Mouse (Mus musculus) adipocyte (in vitro differentiated cells): Measurements from ENCODE around the gene Rbpjl.
A peak's percentile ranks its signal among the peaks of the same experiment; 100 is the strongest.

ENCODE experiments used
- DNase-seq: peaks from one replicate; pipeline ENCODE4 v3.0.0-alpha.2; 2016; ENCODE audit warnings: low spot score

The Rbpjl gene

DNA sequence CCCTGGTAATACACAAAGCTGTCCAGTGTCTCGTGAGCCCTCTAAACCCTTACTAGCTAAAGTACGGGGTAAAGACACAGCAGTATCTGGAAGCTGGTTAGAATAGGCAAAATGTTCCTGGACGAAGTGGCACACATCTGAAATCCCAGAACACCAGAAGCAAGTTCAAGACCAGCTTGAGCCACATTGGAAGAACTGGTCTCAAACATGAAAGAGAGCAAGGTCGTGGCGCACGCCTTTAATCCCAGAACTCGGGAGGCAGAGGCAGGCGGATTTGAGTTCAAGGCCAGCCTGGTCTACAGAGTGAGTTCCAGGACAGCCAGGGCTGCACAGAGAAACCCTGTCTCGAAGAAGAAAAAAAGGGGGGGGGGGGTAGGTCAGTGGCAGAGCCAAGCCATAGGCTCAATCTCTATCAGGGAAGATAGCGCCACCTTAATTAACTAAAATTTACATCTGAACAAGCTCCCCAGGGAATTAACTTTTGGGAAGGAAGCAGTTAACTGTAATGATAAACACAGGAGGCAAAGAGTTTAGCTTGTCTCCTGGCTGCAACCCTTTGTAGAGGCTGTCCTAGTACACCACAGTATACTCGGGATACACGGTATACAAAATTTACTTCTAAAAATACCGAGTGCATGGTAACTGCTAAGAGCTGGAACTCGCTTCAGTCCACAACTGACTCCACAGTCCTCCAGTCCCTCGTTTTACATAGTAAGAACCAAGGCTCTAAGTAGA, 27.1 kb downstream of the Rbpjl start:
- no peak for DNase-seq

DNA sequence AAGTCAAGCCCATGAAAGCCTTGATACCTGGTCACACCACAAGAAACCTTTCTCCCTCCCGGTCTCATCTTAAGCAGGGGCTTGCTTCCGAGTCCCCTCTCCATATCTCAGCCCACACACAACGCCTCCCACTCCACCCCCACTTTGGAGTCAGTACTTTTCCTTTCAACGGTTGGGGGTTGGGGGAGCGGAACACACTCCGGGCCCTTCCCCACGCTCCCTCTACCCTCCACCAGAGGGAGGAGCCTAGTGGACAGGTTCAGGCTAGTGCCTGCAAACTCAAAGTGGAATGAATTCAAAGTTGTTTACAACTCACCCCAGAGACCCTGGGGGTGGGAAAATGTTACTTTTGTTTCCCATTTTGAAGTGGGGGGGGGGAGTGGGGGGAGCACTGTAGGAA, 27.8 kb downstream of the Rbpjl start:
- DNase-seq = no peak

DNA sequence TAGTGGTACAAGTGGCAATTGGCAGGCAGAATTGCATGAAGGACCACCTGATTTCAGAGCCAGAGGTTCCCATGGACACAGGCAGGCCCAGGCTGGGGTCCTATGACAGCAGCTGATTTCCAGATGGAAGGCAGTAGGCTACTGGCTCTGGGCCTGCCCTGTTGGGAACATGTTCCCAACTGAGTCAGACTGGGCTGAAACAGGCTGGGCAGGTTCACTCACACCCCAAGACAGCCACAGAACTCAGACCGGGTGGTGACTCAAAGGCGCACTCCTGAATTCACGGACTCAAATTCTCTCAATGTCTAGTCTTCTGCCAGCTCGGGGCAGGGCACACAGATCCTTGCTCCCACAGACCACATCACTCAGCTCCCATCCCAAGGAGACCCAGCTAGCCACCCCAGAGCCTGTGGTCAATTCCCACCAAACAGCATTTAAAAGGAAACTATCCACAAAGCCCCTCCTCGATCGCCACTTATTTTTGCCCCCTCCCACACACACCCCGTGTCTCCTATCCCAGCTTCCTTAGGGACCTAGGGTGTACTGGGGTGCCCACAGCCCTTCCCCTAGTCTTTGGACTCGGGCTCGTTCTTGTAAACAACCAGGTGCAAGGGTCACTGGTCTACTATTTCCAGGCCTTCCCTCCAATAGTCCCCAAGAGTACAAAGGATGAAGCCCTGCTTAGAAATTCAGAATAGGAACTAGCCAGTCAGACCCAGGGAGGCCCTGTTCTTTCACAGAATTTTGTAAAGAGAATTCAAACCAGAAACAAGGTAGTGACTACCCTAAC, 28.9 kb downstream of the Rbpjl start:
- DNase-seq = peak; percentile 65

- DNase-seq = peak; percentile 90
These were observed 29.7 kb downstream of the Rbpjl start for GRCm38 (mm10) chr2:164432541-164433191.

DNA sequence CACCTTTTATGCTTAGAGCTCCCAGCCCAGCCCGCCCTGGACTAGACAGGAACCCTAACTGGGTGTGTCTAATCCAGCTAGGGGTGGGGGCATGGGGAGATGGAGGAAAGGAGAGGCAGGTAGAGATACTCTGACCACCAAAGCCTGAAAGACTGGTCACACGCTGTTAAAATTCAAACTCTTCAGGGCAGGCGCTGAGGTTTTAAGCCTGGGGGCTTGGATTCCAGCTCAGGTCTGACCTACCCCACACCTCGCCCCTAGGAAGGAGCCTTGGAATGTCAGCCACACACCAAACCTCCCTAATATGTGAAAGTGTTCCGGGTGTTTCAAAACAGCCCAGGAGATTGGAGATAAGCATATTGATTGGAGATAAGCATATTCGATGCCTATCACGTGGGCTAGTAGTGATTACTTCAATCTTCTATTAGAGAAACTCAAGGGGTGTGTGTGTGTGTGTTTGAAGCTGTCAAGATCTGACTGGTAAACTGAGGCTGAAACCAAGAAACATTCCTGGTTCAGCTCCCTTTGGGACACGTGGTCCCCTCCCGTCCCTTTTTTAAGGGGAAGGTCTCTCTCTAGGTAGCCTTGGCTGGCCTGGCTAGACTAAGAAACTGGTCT, 30.4 kb downstream of the Rbpjl start:
- no peak for DNase-seq

- no peak for DNase-seq
These were observed 31.7 kb downstream of the Rbpjl start for GRCm38 (mm10) chr2:164434681-164435080.

DNA sequence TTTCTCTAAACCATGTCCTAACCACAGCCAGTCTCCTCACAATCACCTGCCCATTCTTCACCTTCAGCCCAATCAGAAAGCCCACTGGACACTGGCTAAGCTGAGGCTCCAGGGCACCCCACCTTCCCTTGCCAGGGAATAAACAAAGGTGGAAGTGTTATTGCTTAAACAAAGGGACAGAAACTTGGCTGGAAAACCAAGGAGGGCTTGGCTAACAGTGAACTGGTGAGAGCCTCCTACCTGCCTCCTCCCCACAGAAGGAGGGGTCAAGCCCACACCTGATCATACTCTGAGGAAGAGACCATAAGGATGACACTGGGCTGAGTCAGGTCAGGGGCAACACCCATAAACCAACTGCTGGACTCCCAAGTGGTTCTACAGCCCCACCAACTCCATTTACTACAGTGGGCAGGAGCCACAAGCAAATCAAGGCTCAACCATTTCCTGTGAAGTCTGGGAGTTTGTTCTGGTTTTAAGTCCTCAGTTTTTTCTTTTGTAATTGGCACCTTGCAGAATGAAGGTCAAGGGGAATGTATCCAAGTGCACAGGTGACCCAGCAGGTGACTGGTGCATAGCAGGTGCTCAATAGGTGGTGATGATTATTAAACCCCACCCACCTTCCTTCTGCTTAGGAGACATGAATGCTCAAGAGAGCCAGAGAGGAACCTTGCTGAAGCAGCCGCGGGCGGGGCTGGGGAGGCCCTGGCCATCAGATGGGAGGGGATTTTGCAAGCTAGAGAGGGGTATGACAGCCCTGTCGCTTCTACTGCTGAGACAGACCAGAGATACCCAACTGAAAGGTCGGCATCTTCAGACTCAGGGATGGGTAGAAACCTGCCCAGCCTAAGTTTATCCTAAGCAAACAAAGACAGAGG, 32.5 kb downstream of the Rbpjl start:
- DNase-seq = no peak

DNA sequence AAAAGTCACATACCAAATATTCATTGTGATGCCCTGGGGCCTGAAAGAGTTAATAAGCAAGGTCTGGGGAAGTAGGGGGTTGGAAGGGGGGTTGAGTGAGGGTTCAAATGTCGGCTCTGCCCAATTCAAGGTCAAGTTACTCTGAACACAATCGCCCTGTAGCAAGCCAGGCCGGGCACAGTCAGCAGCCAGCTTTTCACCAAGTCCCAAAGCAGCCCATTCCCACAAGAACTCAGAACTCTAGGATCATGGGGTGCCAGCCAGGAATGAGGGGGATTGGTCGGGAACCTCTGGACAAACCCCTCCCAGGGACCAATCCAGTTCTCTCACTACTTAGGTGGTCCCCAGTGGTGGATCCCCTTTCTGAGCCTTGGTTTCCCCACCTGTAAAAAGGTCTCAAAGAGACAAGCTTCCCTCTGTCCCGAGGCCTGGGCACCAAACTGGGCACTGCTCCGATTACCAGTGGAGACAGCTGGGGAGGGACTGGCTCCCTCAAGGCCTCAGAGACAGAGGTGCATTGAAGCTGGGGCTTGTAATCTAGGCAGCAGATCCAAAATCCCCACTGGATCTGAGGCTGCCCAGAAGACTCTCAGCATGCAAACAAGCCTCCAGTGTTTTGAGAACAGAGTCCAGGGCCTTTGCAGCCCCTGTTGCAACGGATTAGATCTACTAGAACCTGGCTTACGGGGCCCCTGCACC, 33.4 kb downstream of the Rbpjl start:
- DNase-seq = no peak

- peak; percentile 48 for DNase-seq
These were observed 34.0 kb downstream of the Rbpjl start for GRCm38 (mm10) chr2:164436961-164437360.

DNA sequence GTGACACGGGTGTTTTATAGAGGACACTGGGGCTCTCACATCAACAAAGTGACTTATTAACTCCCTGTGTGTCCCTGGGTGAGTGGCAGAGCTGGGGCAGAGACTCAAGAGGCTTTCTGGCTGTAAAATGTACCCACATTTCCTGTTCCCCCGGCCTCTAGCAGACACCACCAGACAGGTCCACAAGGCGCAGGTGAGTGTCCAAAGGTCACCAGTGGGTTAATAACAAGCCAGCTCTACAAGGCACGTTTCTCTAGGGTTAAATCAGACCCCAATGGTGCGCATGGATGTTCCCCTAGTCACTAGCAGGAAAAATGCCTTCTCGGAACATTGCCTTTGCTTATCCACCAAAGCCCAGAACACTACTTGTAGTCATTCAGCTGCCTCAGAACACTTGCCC, 34.8 kb downstream of the Rbpjl start:
- DNase-seq = no peak

GRCm38 (mm10) chr2:164438257-164438656, 35.3 kb downstream of the Rbpjl start:
- DNase-seq = no peak

- peak; percentile 63 for DNase-seq
These were observed 36.1 kb downstream of the Rbpjl start for GRCm38 (mm10) chr2:164439001-164439421.

DNA sequence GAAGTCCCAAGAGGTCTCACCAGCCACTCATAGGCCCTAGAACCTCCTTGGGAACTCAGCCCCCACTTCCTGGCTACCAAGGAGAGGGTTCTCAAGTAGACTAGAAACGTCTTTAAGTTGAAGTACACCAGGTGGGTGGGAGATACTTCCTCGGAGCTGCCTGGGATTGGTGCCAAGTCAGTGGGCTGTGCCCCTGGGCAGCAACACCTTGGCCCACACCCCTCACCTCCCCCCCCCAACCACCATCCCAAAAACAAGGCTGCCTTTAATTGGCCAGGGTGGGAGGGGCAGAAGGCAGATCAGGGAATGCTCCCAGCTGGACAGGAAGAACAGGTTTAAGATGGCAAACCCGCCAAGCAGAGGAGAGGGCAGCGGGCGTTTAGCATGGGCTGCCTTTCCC, 37.4 kb downstream of the Rbpjl start:
- no peak for DNase-seq

DNA sequence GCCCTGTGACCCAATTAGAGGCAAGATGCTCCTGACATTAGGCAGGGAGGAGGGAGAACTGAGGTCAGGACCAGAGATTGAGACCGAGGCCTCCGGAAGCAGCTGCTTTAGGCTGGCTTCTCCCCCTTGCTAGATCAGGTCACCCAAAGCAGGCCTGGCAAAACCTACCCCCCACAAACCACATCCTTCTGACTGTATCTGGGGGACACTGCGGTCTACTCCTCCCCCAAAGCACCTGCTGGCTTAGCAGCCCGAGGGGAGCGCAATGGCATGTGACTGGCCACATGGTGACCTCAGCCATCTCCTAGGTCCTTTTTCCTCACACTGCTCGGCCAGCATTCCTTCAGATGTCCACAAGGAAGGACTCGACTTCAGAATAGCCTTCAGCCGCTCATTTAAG, 38.2 kb downstream of the Rbpjl start:
- no peak for DNase-seq

- peak; percentile 21 for DNase-seq
These were observed 38.8 kb downstream of the Rbpjl start for GRCm38 (mm10) chr2:164441731-164442130.

DNA sequence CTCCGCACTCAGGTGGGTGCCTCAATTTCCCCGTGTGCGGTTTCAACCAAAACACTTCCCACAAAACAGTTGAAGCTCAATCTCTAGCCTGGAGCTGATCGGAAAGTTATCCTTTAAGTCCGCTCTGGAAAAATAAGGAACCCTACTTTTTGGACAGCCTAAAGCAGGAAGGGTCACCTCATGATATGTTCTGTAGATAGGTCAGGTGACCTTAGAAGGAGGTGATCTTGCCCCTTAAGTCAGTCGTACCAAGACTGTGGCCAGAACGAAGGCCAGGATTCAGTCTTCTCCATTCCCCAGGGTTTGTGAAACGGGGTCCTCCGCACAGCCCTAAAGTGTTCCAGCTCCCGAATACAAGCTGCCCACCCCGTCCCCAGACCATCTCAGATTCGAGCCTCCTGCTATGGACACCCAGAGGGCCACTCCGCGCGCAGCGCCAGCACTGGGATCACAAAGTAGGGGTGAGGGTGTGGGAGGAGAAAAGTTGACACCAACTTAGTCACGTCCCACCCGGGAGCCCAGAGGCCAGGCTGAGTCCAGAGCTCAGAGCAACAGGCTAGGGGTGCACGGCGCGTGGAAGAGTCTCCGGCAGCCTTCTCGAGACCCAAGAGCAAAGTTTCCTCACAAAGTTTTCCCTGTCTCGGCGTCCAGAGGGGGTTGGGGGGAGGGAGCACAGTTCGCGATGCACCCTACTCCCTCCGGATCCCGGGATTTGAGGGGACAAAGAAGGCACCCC, 39.5 kb downstream of the Rbpjl start:
- peak; percentile 71 for DNase-seq

DNA sequence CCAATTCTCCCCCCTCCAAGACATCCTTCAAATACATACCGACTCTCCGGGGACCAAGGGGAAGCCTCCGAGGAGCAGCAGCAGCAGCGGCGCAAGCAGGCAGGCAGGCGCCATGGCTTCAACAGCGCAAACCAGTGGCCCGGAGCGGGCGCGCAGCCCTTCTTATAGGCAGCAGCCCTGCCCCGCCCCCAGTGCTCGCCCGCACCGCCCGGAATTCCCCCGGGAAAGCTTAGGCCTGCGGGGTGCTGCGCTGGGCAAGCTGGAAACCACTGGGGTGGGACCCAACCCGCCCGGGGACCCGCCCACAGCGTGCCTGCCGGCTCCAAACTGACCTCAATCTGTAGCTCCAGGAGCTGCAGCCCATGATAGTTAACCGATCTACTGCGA, 40.1 kb downstream of the Rbpjl start:
- peak; percentile 81 for DNase-seq

DNA sequence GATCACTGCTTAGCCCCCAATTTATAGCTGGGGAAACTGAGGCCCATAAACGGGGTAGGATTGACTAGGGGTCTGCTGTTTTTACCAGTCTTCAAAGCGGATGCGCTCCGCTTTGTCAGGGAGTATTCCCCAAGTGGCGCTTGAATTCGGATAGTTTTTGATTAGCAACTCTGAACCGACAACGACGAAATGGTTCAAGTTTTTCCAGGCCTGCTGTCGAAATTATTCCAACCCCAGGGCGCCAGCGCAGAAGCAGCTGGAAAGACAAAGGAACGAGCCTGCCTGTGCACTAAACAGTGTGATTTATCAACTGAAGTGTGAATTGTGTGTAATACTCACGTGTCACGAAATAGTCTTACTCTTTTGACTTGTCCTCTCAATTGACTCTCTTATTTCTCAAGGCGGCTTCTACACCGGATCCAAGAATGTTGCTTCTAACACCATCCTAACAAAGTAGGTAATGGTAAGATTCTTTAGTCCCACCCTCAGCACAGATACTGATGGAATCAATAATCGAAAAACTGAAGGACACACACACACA, 40.6 kb downstream of the Rbpjl start, which contains the start of gene Sdc4:
TSS of gene Sdc4 (minus strand) at position 428 of the 541 bp plus-strand sequence.
- DNase-seq = no peak

DNA sequence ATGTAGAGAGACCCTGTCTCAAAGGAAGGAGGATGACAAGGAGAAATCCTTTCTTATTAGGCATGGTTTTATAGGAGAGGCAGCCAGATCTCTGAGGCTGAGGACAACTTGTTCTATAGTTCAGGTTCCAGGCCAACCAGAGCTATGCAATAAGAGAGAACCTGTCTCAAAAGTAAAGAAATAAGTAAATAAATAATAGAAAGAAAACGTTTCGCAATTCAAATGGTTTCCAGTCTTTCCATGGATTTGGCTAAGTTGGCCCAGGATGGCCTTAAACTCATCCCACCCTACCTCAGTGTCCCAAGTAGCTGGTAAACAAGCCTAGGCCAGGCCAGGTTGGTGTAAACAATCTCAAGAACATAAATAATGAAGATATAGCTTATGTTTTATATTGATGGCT, 41.8 kb downstream of the Rbpjl start:
- no peak for DNase-seq
